In the genomic region with DNA sequence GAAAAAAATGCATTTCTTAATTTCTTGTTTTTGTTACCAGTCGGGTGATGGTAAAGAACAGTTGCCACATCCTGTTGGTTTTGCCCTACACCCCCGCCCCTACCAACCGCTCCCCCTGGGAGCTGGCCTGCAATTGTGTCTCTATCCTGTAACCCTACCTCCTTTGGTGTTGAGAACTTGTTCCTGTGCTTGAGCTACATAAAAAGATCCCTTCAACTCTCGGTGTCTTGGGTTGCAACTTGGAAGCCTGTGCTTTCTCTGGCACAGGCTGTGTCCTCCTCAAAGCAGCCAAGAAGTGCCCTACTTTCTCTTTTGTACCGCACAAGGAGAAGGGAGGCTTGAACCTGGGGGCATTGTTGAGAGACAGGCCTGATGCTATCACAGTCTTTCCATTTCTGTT, we compare ENCODE assay signal across 13 mouse cellular contexts.
DNase-seq lines count a peak whose midpoint lies in the region; ATAC-seq lines count a peak whose summit lies in the region.
"Had no signal": no experiment of that assay in that cellular context is flagged by ENCODE, and none has a peak within 500 bp of the region (broad histone marks: within the 10 kb centered on the region; RNA-seq: fewer than 3 reads in every experiment).

No protein-coding gene starts in this region.

- H3K4me3 ChIP-seq in liver, embryonic 15.5 days (replicated peaks), result no peak overlapping the region
- no peak overlapping the region for H3K4me3 ChIP-seq in liver, embryonic 12.5 days
- H3K4me3 ChIP-seq in forebrain, embryonic 14.5 days (ENCODE audit: low read depth, low read length), result no peak overlapping the region
- no peak overlapping the region for H3K4me3 ChIP-seq in kidney, embryonic 14.5 days (ENCODE audit: low read length)
- H3K4me3 ChIP-seq: forebrain, embryonic 10.5 days; hindbrain, embryonic 13.5 days; left cerebral cortex, adult 2 months had no signal

- H3K9me3 ChIP-seq in liver, embryonic 15.5 days (replicated peaks), result no peaks in the 10 kb centered on the region
- no peaks in the 10 kb centered on the region for H3K9me3 ChIP-seq in liver, embryonic 12.5 days (replicated peaks)
- H3K9me3 ChIP-seq in forebrain, embryonic 14.5 days (replicated peaks; ENCODE audit: control insufficient read depth, low read length), result no peaks in the 10 kb centered on the region
- no peaks in the 10 kb centered on the region for H3K9me3 ChIP-seq in kidney, embryonic 14.5 days (ENCODE audit: control insufficient read depth, low read length)
- H3K9me3 ChIP-seq: forebrain, embryonic 10.5 days; hindbrain, embryonic 13.5 days had no signal

- no peaks in the 10 kb centered on the region for H3K27me3 ChIP-seq in liver, embryonic 15.5 days
- no peaks in the 10 kb centered on the region for H3K27me3 ChIP-seq in liver, embryonic 12.5 days (replicated peaks)
- H3K27me3 ChIP-seq in forebrain, embryonic 14.5 days (replicated peaks; ENCODE audit: control insufficient read depth, insufficient read depth, low read length), result no peaks in the 10 kb centered on the region
- H3K27me3 ChIP-seq in kidney, embryonic 14.5 days (ENCODE audit: control insufficient read depth, insufficient read depth, low read length), result no peaks in the 10 kb centered on the region

- 32% methylated on average over 5 of the region's 5 CpGs for WGBS in liver, embryonic 15.5 days (ENCODE audit: insufficient replicate concordance)
- 44% methylated on average over 5 of the region's 5 CpGs for WGBS in liver, embryonic 12.5 days (ENCODE audit: insufficient replicate concordance)
- 87% methylated on average over 5 of the region's 5 CpGs for WGBS in forebrain, embryonic 14.5 days
- 65% methylated on average over 5 of the region's 5 CpGs for WGBS in kidney, embryonic 14.5 days

- no peak for ATAC-seq in liver, embryonic 15.5 days (ENCODE audit: insufficient read depth)
- ATAC-seq in liver, embryonic 12.5 days, result no peak
- peak; percentile 47 for ATAC-seq in megakaryocyte, adult 5-6 weeks (ENCODE audit: poor library complexity, severe bottlenecking)
- ATAC-seq in forebrain, embryonic 14.5 days, result no peak
- no peak for ATAC-seq in kidney, embryonic 14.5 days (ENCODE audit: low FRiP score, low TSS enrichment)

- H3K9ac ChIP-seq in liver, embryonic 15.5 days, result no peak overlapping the region
- H3K9ac ChIP-seq in liver, embryonic 12.5 days, result no peak overlapping the region
- H3K9ac ChIP-seq in forebrain, embryonic 14.5 days (ENCODE audit: low read length), result no peak overlapping the region
- no peak overlapping the region for H3K9ac ChIP-seq in kidney, embryonic 14.5 days (ENCODE audit: low read depth, low read length)
- H3K9ac ChIP-seq: hindbrain, embryonic 13.5 days had no signal

- peak; percentile 15 for DNase-seq in adrenal gland, adult 2 months
- DNase-seq in adrenal gland, postnatal 25 days, result no peak
- DNase-seq in thymus, postnatal 10 days (ENCODE audit: low spot score in 2 of 2), result peak; percentile 64 to 72
- DNase-seq in forebrain, embryonic 14.5 days (ENCODE audit: low spot score), result no peak
- DNase-seq: cerebellum, postnatal 10 days; midbrain, embryonic 14.5 days had no signal

- H3K4me1 ChIP-seq in liver, embryonic 15.5 days (replicated peaks), result no peaks in the 10 kb centered on the region
- H3K4me1 ChIP-seq in liver, embryonic 12.5 days, result peaks cover 5% of the 10 kb centered on the region
- peaks cover 4% of the 10 kb centered on the region; the same call in 1 of the 2 replicates for H3K4me1 ChIP-seq in forebrain, embryonic 14.5 days (ENCODE audit: control insufficient read depth, insufficient read depth, low read length)
- no peaks in the 10 kb centered on the region for H3K4me1 ChIP-seq in kidney, embryonic 14.5 days (ENCODE audit: control insufficient read depth, insufficient read depth, low read length)

- H3K36me3 ChIP-seq in liver, embryonic 15.5 days (replicated peaks), result no peaks in the 10 kb centered on the region
- H3K36me3 ChIP-seq in liver, embryonic 12.5 days, result no peaks in the 10 kb centered on the region
- H3K36me3 ChIP-seq in forebrain, embryonic 14.5 days (ENCODE audit: control insufficient read depth, insufficient read depth, low read length), result no peaks in the 10 kb centered on the region
- no peaks in the 10 kb centered on the region for H3K36me3 ChIP-seq in kidney, embryonic 14.5 days (ENCODE audit: control insufficient read depth, insufficient read depth, low read length)
- H3K36me3 ChIP-seq: forebrain, embryonic 10.5 days; hindbrain, embryonic 13.5 days had no signal

- H3K27ac ChIP-seq in liver, embryonic 15.5 days (replicated peaks), result 0 out of 2 replicates have a peak overlapping the region, but pooled peaks have one; percentile 38
- no peak overlapping the region for H3K27ac ChIP-seq in liver, embryonic 12.5 days
- no peak overlapping the region for H3K27ac ChIP-seq in forebrain, embryonic 14.5 days (ENCODE audit: low read depth, low read length)
- H3K27ac ChIP-seq in kidney, embryonic 14.5 days (ENCODE audit: low read depth, low read length), result no peak overlapping the region
- H3K27ac ChIP-seq: forebrain, embryonic 10.5 days; hindbrain, embryonic 13.5 days had no signal

- H3K4me2 ChIP-seq in liver, embryonic 15.5 days, result no peak overlapping the region
- H3K4me2 ChIP-seq in liver, embryonic 12.5 days, result no peak overlapping the region
- no peak overlapping the region for H3K4me2 ChIP-seq in forebrain, embryonic 14.5 days (ENCODE audit: low read length)
- no peak overlapping the region for H3K4me2 ChIP-seq in kidney, embryonic 14.5 days (replicated peaks; ENCODE audit: low read depth, low read length)
- H3K4me2 ChIP-seq: hindbrain, embryonic 13.5 days had no signal

Comparison
In these comparisons a context has a peak if more than half of its experiments do, and no peak if none do; other contexts are left out.
1. DNase-seq: peak in adrenal gland, adult 2 months (single experiment) and thymus, postnatal 10 days (2 of 2); none in adrenal gland, postnatal 25 days (single experiment) and forebrain, embryonic 14.5 days (single experiment).